Mouse (Mus musculus): ENCODE measurements at regions not wholly inside any gene's neighbourhood (a gene's known extent, or its start where the extent isn't known, plus 50 kb on each side); places are given as distances from the start of the nearest gene placed in this dataset.

DNA sequence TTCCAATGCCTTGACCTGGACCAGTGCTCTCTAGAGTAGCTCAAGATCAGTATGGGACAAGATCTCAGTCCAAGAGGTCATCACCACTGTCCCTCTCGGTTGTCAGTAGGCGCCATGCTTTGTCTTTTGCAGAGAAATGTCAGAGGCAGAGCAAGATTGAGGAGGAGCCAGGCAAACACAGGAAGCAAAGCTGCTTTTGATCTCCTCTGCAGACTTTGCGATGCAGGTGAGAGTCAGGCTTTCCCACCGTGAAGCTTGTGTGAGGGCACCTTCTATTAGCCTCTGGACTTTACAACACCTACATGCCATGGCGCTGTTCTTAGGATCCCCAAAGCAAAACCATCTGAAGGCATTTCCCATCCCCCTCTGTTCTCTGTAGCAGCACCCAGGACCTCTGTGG lies 68.0 kb upstream of the Ppm1b start:
- in situ Hi-C loops (cut with MseI, MboI), result no loop called here

GRCm38 (mm10) chr17:84890871-84891599 lies 65.5 kb upstream of the Ppm1b start:
- in situ Hi-C loops (cut with MseI, MboI), result no loop called here

DNA sequence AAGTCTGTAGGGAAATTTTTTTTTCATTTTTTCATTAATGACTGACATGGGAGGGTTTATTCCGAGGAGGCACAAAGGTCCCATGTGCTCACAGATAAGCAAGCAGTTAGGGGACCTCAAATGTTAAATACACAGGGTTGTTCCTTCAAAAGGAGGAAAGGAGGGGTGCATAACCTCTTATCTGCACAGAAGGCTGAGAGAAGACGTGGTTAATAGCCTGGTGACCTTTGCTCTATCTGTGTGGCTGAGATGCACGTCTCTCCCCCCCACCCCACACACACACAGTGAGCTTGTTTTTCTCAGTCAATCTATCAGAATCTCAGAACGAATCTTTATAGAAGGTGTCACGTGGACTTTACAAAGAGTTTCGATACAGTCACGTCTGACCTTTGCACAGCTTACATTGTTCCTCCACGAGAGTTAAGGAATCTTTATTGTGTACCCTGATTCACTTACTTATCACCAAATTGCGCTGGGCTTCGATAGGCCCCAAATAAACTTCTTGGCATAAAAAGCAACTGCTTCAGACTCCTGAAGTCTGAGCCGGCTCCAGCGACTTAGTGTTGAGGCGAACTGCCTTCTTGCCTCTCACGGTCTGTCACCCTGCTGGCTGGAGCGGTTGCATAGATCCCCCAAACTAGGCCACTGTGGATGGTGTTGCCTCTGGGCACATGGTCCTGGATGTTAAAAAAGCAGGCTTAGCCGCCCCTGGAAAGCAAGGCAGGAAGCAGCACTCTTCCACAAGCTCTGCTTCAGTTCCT lies 63.1 kb upstream of the Ppm1b start:
- in situ Hi-C loops (cut with MseI, MboI), result no loop called here

DNA sequence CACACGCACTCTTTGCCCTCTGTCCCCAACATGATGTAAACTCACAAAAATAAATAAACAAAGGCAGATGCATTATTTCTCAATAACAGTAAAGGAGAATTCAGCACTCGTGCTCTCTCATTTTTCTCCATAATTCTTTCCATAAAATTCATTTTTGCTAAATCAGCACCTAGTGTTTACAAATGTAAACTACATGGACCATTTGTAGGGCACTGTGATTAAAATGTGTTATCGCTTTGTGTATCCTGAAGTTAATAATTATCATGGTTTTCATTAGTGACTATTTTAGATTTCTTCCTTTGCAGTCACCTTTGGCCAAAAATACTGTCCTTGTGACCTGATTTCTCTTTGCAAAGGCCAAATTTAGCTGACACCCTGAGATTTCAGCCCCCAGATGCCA lies 61.0 kb upstream of the Ppm1b start:
- in situ Hi-C loops (cut with MseI, MboI), result no loop called here

GRCm38 (mm10) chr17:84896572-84896971 lies 60.0 kb upstream of the Ppm1b start:
- in situ Hi-C loops (cut with MseI, MboI), result no loop called here

GRCm38 (mm10) chr17:84898407-84898806 lies 58.1 kb upstream of the Ppm1b start:
- in situ Hi-C loops (cut with MseI, MboI), result no loop called here

- in situ Hi-C loops (cut with MseI, MboI), result no loop called here
Measured at GRCm38 (mm10) chr17:84903625-84904337, 52.8 kb upstream of the Ppm1b start.

Data from mouse trophoblast stem cell (cell line).